Mouse (Mus musculus) liver, adult 2 months (tissue): Measurements from ENCODE around the gene Fbln2. TPM values are rescaled to one million over a fixed set of nuclear protein-coding genes. Genes with fewer than 3 reads are reported as not detected.
A peak's percentile ranks its signal among the peaks of the same experiment; 100 is the strongest.

Source experiments
- DNase-seq: peaks from one replicate; pipeline ENCODE4 v3.0.0-alpha.2; 2011; ENCODE audit warnings: low read depth, low spot score; ENCODE audit errors: extremely low read depth
- H3K27ac ChIP-seq: fragments of 200-500 bp; replicated peaks from 2 replicates; pipeline ENCODE4 v1.5.1; 2012; ENCODE audit warnings: low read depth, mild to moderate bottlenecking, control low read depth, inconsistent platforms, low read length; ENCODE audit not compliant: insufficient read depth
- H3K27me3 ChIP-seq: fragments of 200-500 bp; 2 replicates; pipeline ENCODE4 v1.6.1; 2012; ENCODE audit warnings: mild to moderate bottlenecking, moderate library complexity, low read length, inconsistent platforms; ENCODE audit not compliant: control insufficient read depth, insufficient read depth
- H3K36me3 ChIP-seq: fragments of 200-500 bp; 2 replicates; pipeline ENCODE4 v1.6.1; 2012; ENCODE audit warnings: low read length, inconsistent platforms; ENCODE audit not compliant: control insufficient read depth, insufficient read depth
- H3K4me1 ChIP-seq: fragments of 200-500 bp; 2 replicates; pipeline ENCODE4 v1.6.1; 2011; ENCODE audit warnings: low read length; ENCODE audit not compliant: control insufficient read depth, insufficient read depth
- H3K4me3 ChIP-seq: fragments of 200-500 bp; 2 replicates; pipeline ENCODE4 v1.5.1; 2011; ENCODE audit warnings: low read depth, mild to moderate bottlenecking, control low read depth, low read length, moderate library complexity; ENCODE audit not compliant: insufficient read depth
- H3K79me2 ChIP-seq: fragments of 200-500 bp; 2 replicates; pipeline ENCODE4 v1.6.1; 2012; ENCODE audit warnings: inconsistent platforms, mild to moderate bottlenecking, low read length, moderate library complexity; ENCODE audit not compliant: control insufficient read depth, insufficient read depth
- H3K9ac ChIP-seq: fragments of 200-500 bp; 2 replicates; pipeline ENCODE4 v1.6.1; 2012; ENCODE audit warnings: low read depth, mild to moderate bottlenecking, control low read depth, inconsistent platforms, low read length
- CTCF ChIP-seq: fragments of 200-500 bp; IDR thresholded peaks from 2 replicates; pipeline ENCODE4 v1.5.1; 2011; ENCODE audit warnings: low read depth, low read length, control low read depth
- POLR2A ChIP-seq: fragments of 200-500 bp; IDR thresholded peaks from 2 replicates; pipeline ENCODE4 v1.6.1; 2011; ENCODE audit warnings: low read length, control low read depth; ENCODE audit not compliant: insufficient read depth; ENCODE audit errors: extremely low read depth
- WGBS: fragments of 180-500 bp; shearing (Covaris S2); methylation state at CpG from one replicate; pipeline ENCODE4 v1.1.7; 2018; 5-methylcytosine and 5-hydroxymethylcytosine counted together
- polyA plus RNA-seq: library from polyadenylated mRNA; depleted of rRNA; stranded (reverse); fragments of >200 nt; gene quantifications from 2 replicates; pipeline ENCODE4 v1.2.3, GENCODE M21; 2012
- total RNA-seq: library from RNA; depleted of rRNA; stranded (reverse); fragments of >200 nt; gene quantifications from 2 replicates; pipeline ENCODE4 v1.2.3, GENCODE M21; 2014

Fbln2 gene
- total and polyA plus RNA-seq, 2 experiments: 1.4 to 3.5 TPM

DNA sequence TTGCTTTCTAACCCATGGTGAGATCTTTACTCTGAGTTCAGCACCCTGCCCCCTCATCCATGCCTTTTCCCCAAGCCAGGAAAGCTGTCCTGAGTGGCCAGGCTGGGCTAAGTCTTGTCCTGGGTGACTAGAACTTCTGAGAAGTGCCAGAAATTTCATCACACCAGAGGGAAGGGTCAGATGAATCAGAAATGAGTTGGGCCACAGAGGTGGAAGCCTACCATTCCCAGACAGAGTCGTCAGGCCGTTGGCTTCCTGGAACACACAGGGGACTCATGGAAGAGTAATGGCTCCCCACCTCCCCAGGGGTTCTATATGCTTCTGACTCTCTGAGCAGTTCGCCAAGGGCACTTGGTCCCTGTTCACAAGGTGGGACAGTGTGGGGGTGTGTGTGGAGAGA, 4.8 kb upstream of the Fbln2 start:
- Histone ChIP-seq H3K4me3 (no peak overlapping the region), H3K36me3 (no peaks in the 10 kb centered on the region), H3K27ac (no peak overlapping the region), H3K9ac (no peak overlapping the region), H3K4me1 (no peaks in the 10 kb centered on the region), H3K79me2 (no peaks in the 10 kb centered on the region), H3K27me3 (peaks cover under 1% of the 10 kb centered on the region; the same call in 1 of the 2 replicates)
- 79% methylated on average over 3 of the region's 3 CpGs for WGBS
- no peak for DNase-seq
- no peak for TF ChIP-seq POLR2A
- TF ChIP-seq CTCF: no peak

DNA sequence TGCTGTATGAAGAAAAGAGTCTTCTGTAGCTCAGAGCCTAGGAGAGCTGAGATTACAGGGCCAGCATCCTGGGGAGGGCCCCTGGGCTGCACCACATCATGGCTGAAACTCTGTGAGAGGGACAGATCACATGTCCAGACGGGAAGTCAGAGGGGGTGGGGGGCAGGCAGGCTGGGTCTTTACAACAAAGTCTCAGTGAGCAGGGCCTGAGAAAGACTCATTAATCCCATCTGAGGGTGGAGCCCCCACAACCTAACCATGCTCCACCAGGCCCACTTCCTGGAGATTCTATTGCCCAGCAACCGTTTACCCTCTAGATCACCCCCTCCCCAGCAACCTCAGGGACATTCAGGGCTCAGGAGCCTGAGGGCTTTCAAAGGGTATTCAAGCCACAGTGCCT, 2.5 kb upstream of the Fbln2 start:
- no peak overlapping the region for H3K27ac ChIP-seq
- no peak overlapping the region for H3K4me3 ChIP-seq
- H3K27me3 ChIP-seq: peaks cover 5% of the 10 kb centered on the region
- TF ChIP-seq CTCF: no peak
- DNase-seq: no peak
- H3K4me1 ChIP-seq: no peaks in the 10 kb centered on the region
- H3K9ac ChIP-seq: no peak overlapping the region
- H3K36me3 ChIP-seq: no peaks in the 10 kb centered on the region
- WGBS: 76% methylated on average over 2 of the region's 2 CpGs
- H3K79me2 ChIP-seq: no peaks in the 10 kb centered on the region

DNA sequence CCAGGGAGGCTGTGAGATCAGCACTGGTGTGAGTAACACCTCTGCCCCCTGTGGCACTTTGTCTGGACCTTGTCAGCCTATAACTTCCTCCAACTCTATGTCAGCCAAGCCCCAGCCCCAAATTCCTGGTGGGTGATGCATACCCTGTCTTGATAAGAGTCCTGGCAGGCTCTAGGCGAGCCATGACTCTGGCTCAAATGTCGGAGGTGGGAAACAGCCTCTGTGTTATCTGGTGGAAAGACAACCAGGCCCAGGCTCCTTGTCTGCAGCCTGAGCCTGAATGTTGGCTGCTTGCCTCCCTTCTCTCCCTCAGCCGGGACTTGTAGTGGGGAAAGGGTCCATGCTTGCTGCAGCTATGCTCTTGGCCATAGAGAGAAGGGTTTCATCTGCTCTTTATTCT, 1.4 kb upstream of the Fbln2 start:
- no peak overlapping the region for H3K27ac ChIP-seq
- H3K4me1 ChIP-seq: no peaks in the 10 kb centered on the region
- 86% methylated on average over 3 of the region's 3 CpGs for WGBS
- H3K27me3 ChIP-seq: peaks cover 5% of the 10 kb centered on the region
- no peak overlapping the region for H3K9ac ChIP-seq
- no peaks in the 10 kb centered on the region for H3K79me2 ChIP-seq
- no peak for DNase-seq
- no peaks in the 10 kb centered on the region for H3K36me3 ChIP-seq
- TF ChIP-seq POLR2A (no peak), CTCF (no peak)
- no peak overlapping the region for H3K4me3 ChIP-seq

DNA sequence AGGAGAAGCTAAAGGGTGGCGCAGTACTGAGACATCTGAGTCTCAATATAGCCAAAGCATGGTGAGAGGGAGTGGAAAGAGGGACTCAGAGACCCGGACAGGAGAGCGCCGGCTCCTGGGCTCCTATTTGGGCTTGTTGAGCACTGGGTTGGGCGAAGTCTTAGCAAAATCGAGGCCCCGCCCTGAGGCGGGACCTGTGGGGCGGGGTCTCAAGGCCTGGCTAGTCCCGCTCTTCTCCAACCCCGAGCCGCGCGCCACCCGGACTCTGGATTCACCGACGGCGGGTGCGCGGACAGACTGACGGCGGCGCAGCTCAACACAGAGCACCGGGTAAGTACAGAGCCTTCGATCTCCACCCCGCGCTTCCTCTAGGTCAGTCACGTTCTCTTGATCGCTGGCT, 316 bp downstream of the Fbln2 start:
- Histone ChIP-seq H3K27ac (no peak overlapping the region), H3K9ac (no peak overlapping the region), H3K27me3 (peaks cover 5% of the 10 kb centered on the region), H3K4me1 (no peaks in the 10 kb centered on the region), H3K79me2 (no peaks in the 10 kb centered on the region), H3K4me3 (no peak overlapping the region; the same call in 1 of the 2 replicates), H3K36me3 (no peaks in the 10 kb centered on the region)
- DNase-seq: peak; percentile 20
- WGBS: 4% methylated on average over 29 of the region's 29 CpGs
- TF ChIP-seq POLR2A (no peak), CTCF (no peak)

DNA sequence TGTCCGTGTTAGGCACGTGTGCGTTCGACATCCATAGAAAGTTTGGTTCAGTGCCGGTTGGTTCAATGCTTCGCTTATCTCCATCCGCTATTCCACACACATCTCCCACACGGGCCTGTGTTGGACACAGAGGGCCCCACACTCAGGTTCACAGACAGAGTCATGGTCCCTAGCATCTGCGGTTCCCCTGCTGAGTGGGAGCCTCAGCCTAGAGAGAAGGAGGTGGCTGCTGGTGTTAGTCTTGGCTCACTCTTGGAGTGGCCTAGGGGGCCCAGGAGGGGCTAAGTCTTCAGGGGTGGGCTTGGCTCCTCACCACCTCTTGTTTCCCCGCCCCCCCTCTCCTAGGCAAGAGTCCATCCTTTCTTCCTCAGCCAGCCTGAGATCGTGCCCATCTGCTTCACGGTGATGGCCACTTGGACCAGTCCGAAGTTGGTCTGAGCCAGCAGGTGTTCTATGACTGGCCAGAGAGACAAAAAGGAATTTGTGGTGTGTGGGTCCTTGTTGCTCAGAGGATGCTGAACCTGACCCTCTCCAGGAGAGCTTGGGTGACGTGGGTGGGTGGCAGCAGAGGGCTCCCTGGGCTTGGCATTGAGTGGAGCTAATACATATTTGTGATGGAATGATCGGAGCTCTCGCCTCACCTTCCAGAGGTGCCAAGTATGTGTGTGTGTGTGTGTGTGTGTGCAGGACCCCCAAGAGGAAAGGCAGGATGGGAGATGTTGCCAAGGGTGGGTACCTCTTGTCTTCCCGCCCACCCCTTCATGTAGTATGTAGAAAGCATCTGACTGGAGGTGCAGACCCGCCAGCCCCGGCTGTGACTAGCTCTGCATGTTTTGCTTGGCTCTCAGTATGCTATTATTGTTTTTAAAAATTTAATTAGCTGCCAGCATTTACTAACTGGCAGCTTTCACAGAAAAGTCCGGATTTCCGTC, 1.3 kb downstream of the Fbln2 start:
- H3K4me3 ChIP-seq: no peak overlapping the region
- H3K4me1 ChIP-seq: no peaks in the 10 kb centered on the region
- 67% methylated on average over 21 of the region's 21 CpGs for WGBS
- H3K27ac ChIP-seq: no peak overlapping the region
- no peaks in the 10 kb centered on the region for H3K79me2 ChIP-seq
- no peaks in the 10 kb centered on the region for H3K36me3 ChIP-seq
- no peak for DNase-seq
- TF ChIP-seq CTCF (no peak), POLR2A (no peak)
- H3K27me3 ChIP-seq: peaks cover 5% of the 10 kb centered on the region
- no peak overlapping the region for H3K9ac ChIP-seq

DNA sequence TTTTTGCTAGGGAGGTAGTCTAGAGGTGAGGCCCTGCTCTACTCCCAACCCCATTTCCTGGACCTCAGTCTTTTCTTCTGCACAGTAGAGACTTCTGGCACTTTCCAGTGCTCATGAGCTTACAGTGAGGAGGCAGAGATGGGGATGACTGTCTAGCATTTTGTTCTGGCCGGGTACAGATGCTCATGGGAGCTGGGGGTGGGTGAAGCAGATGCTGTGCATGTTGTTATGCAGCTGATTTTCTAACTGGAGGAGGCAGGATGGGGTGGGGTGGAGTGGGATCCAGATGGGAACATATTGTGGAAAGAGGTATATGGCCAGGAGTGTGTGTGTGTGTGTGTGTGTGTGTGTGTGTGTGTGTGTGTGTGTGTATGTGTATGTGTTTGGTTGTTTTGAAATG, 3.2 kb downstream of the Fbln2 start:
- Histone ChIP-seq H3K79me2 (no peaks in the 10 kb centered on the region), H3K9ac (no peak overlapping the region), H3K4me3 (no peak overlapping the region), H3K27ac (no peak overlapping the region), H3K4me1 (no peaks in the 10 kb centered on the region), H3K36me3 (no peaks in the 10 kb centered on the region), H3K27me3 (peaks cover 5% of the 10 kb centered on the region)
- no peak for TF ChIP-seq POLR2A
- TF ChIP-seq CTCF: no peak
- 87% methylated on average over 1 of the region's 1 CpGs for WGBS
- no peak for DNase-seq
